Mouse (Mus musculus): ENCODE results near the gene Tut7. TPM values are rescaled to one million over a fixed set of nuclear protein-coding genes. Genes with fewer than 3 reads are reported as not detected.
"Not testable (repeated sequence)": the region's sequence is repeated elsewhere in the genome, so short reads cannot be mapped to it uniquely, and the experiment has no call there.

Tut7 gene
- total RNA-seq, 4 experiments from 2014 or later = 35.5 to 42.0 (median 39.5) TPM

- no peak for DNase-seq (ENCODE audit: low spot score)
Measured at GRCm38 (mm10) chr13:59832871-59833270, 9.9 kb upstream of the Tut7 start.

GRCm38 (mm10) chr13:59832454-59832853 is 9.5 kb upstream of the Tut7 start:
- DNase-seq (ENCODE audit: low spot score) = no peak

GRCm38 (mm10) chr13:59825966-59826365 is 3.0 kb upstream of the Tut7 start:
- no peak for DNase-seq (ENCODE audit: low spot score)

- no peak for DNase-seq (ENCODE audit: low spot score)
Measured at GRCm38 (mm10) chr13:59820836-59821235, 2.1 kb downstream of the Tut7 start.

- peak; percentile 57 for DNase-seq (ENCODE audit: low spot score)
Measured at GRCm38 (mm10) chr13:59820114-59820513, 2.8 kb downstream of the Tut7 start.

GRCm38 (mm10) chr13:59817352-59817751 is 5.6 kb downstream of the Tut7 start:
- no peak for DNase-seq (ENCODE audit: low spot score)

GRCm38 (mm10) chr13:59814109-59814591 is 8.8 kb downstream of the Tut7 start:
- no peak for DNase-seq (ENCODE audit: low spot score)

- DNase-seq (ENCODE audit: low spot score) = no peak
Measured at GRCm38 (mm10) chr13:59811581-59811980, 11.4 kb downstream of the Tut7 start.

- DNase-seq (ENCODE audit: low spot score) = no peak
Measured at GRCm38 (mm10) chr13:59801000-59801399, 21.9 kb downstream of the Tut7 start.

GRCm38 (mm10) chr13:59800077-59800476 is 22.9 kb downstream of the Tut7 start:
- no peak for DNase-seq (ENCODE audit: low spot score)

- no peak for DNase-seq (ENCODE audit: low spot score)
Measured at GRCm38 (mm10) chr13:59798306-59798705, 24.6 kb downstream of the Tut7 start.

GRCm38 (mm10) chr13:59796466-59796848 is 26.5 kb downstream of the Tut7 start:
- no peak for DNase-seq (ENCODE audit: low spot score)

GRCm38 (mm10) chr13:59795807-59796465 is 27.0 kb downstream of the Tut7 start:
- no peak for DNase-seq (ENCODE audit: low spot score)

GRCm38 (mm10) chr13:59794786-59795185 is 28.2 kb downstream of the Tut7 start:
- no peak for DNase-seq (ENCODE audit: low spot score)

- DNase-seq (ENCODE audit: low spot score) = no peak
Measured at GRCm38 (mm10) chr13:59782145-59782544, 40.8 kb downstream of the Tut7 start, which contains the start of gene Gm49354. TSS of gene Gm49354 (minus strand) at chr13:59782245.

- DNase-seq (ENCODE audit: low spot score) = not testable (repeated sequence)
Measured at GRCm38 (mm10) chr13:59779744-59780264, 43.1 kb downstream of the Tut7 start.

- DNase-seq (ENCODE audit: low spot score) = no peak
Measured at GRCm38 (mm10) chr13:59779213-59779612, 43.7 kb downstream of the Tut7 start.

GRCm38 (mm10) chr13:59775168-59775567 is 47.8 kb downstream of the Tut7 start:
- DNase-seq (ENCODE audit: low spot score) = no peak

- peak; percentile 83 for DNase-seq (ENCODE audit: low spot score)
Measured at GRCm38 (mm10) chr13:59771257-59771656, 51.7 kb downstream of the Tut7 start.

- DNase-seq (ENCODE audit: low spot score) = no peak
Measured at GRCm38 (mm10) chr13:59770847-59771246, 52.1 kb downstream of the Tut7 start.

- DNase-seq (ENCODE audit: low spot score) = peak; percentile 88
Measured at GRCm38 (mm10) chr13:59770164-59770562, 52.8 kb downstream of the Tut7 start.

- DNase-seq (ENCODE audit: low spot score) = peak; percentile 98
Measured at GRCm38 (mm10) chr13:59769296-59770163, 53.4 kb downstream of the Tut7 start, which contains the start of gene Isca1. TSS of gene Isca1 (minus strand) at chr13:59769810.

All from heart, adult 8-10 months (tissue).